Mouse (Mus musculus): ENCODE results near the gene Dhrs11.

GRCm38 (mm10) chr11:84846741-84847474 is 18.1 kb upstream of the Dhrs11 start:
- TF ChIP-seq CTCF (IDR thresholded peaks at IDR 0.05; ENCODE audit: borderline replicate concordance, control insufficient read depth, extremely low read depth, insufficient read depth, low read length, poor library complexity): no peak
- no peak for TF ChIP-seq POLR2A (IDR thresholded peaks at IDR 0.05; ENCODE audit: control insufficient read depth, extremely low read depth, insufficient read depth, low read length, poor library complexity)
